Mouse (Mus musculus) forebrain, embryonic 14.5 days (tissue): ENCODE measurements around the gene Apbb2. TPM values are rescaled to one million over a fixed set of nuclear protein-coding genes. Genes with fewer than 3 reads are reported as not detected.

Experiments used
- ATAC-seq: fragments of 200-750 bp; cut with Nextera tagmentation; 2 replicates; pipeline ENCODE4 v1.8.0; 2017; ENCODE audit warnings: mild to moderate bottlenecking, moderate library complexity
- DNase-seq: peaks from one replicate; pipeline ENCODE4 v3.0.0-alpha.2; 2015; ENCODE audit warnings: low spot score
- H3K27ac ChIP-seq: fragments of 300-500 bp; sonication (generic); 2 replicates; pipeline ENCODE4 v1.5.1; 2014; ENCODE audit warnings: low read depth, mild to moderate bottlenecking, control low read depth, low read length, moderate library complexity
- H3K27me3 ChIP-seq: fragments of 300-500 bp; sonication (generic); replicated peaks from 2 replicates; pipeline ENCODE4 v1.6.1; 2014; ENCODE audit warnings: low read length, control low read depth, mixed read lengths; ENCODE audit not compliant: control insufficient read depth, insufficient read depth
- H3K36me3 ChIP-seq: fragments of 300-500 bp; sonication (generic); 2 replicates; pipeline ENCODE4 v1.6.1; 2014; ENCODE audit warnings: low read length, control low read depth; ENCODE audit not compliant: control insufficient read depth, insufficient read depth
- H3K4me1 ChIP-seq: fragments of 300-500 bp; sonication (generic); 2 replicates; pipeline ENCODE4 v1.6.1; 2014; ENCODE audit warnings: antibody characterized with exemption, low read length, control low read depth; ENCODE audit not compliant: control insufficient read depth, insufficient read depth
- H3K4me2 ChIP-seq: fragments of 300-500 bp; sonication (generic); 2 replicates; pipeline ENCODE4 v1.6.1; 2014; ENCODE audit warnings: mild to moderate bottlenecking, control low read depth, low read length
- H3K4me3 ChIP-seq: fragments of 300-500 bp; sonication (generic); 2 replicates; pipeline ENCODE4 v1.5.1; 2014; ENCODE audit warnings: low read depth, low read length, control low read depth
- H3K9ac ChIP-seq: fragments of 300-500 bp; sonication (generic); 2 replicates; pipeline ENCODE4 v1.6.1; 2014; ENCODE audit warnings: mild to moderate bottlenecking, low read length, control low read depth, moderate library complexity
- H3K9me3 ChIP-seq: fragments of 300-500 bp; sonication (generic); replicated peaks from 2 replicates; pipeline ENCODE4 v1.6.1; 2016; ENCODE audit warnings: low read length, control low read depth, mixed read lengths; ENCODE audit not compliant: control insufficient read depth
- WGBS: fragments of 180-500 bp; shearing (Covaris S2); extraction: QIAGEN DNeasy Blood & Tissue Kit; methylation state at CpG from one replicate; pipeline ENCODE4 v1.1.7; 2014; 5-methylcytosine and 5-hydroxymethylcytosine counted together
- polyA plus RNA-seq: library from polyadenylated mRNA; unstranded; fragments of >200 nt; fragmentation: Nextera tagmentation; extraction: Ambion mirVana; gene quantifications from 2 replicates; pipeline ENCODE4 v1.2.1, GENCODE M21; 2014

Apbb2 gene
- polyA plus RNA-seq, 1 experiment from 2014 or later: 60.6 TPM

DNA sequence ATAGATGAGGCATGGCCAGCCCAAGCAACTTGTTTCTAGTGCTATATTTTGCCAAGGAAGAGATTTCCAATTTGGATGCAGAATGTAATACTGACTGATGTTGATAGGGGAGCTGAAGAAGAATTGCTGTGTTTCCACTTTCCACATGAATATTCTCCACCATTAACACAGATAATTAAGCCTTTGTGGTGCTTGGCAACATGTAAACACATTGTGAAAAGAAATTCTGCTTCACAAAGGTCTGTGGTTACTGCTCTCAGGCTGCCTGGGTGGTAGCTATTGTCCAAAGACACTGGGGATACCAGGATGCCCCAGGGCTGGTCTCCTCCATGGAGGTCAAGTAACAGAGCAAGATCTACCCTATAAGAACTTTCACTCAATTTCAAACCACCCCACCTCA is 190.5 kb downstream of the Apbb2 start:
- Histone ChIP-seq H3K9me3 (no peaks in the 10 kb centered on the region), H3K4me3 (no peak overlapping the region), H3K27me3 (no peaks in the 10 kb centered on the region), H3K9ac (no peak overlapping the region), H3K4me1 (peaks cover 2% of the 10 kb centered on the region; the same call in 1 of the 2 replicates), H3K36me3 (no peaks in the 10 kb centered on the region), H3K4me2 (no peak overlapping the region), H3K27ac (no peak overlapping the region)
- DNase-seq: no peak
- no peak for ATAC-seq

- no peak overlapping the region for H3K4me2 ChIP-seq
- no peaks in the 10 kb centered on the region for H3K9me3 ChIP-seq
- 68% methylated on average over 4 of the region's 4 CpGs for WGBS
- H3K4me3 ChIP-seq: no peak overlapping the region
- H3K27me3 ChIP-seq: no peaks in the 10 kb centered on the region
- peak; percentile 18; the same call in 1 of the 2 replicates for ATAC-seq
- peaks cover 2% of the 10 kb centered on the region; the same call in 1 of the 2 replicates for H3K4me1 ChIP-seq
- no peak overlapping the region for H3K27ac ChIP-seq
- DNase-seq: peak; percentile 64
- H3K36me3 ChIP-seq: no peaks in the 10 kb centered on the region
- H3K9ac ChIP-seq: no peak overlapping the region
Observed at GRCm38 (mm10) chr5:66423909-66424308, 194.7 kb downstream of the Apbb2 start.

GRCm38 (mm10) chr5:66423466-66423865 is 195.1 kb downstream of the Apbb2 start:
- peaks cover 2% of the 10 kb centered on the region; the same call in 1 of the 2 replicates for H3K4me1 ChIP-seq
- no peak overlapping the region for H3K27ac ChIP-seq
- ATAC-seq (no peak), DNase-seq (no peak)
- WGBS: 88% methylated on average over 4 of the region's 4 CpGs
- no peaks in the 10 kb centered on the region for H3K27me3 ChIP-seq
- H3K4me3 ChIP-seq: no peak overlapping the region
- no peaks in the 10 kb centered on the region for H3K36me3 ChIP-seq
- no peak overlapping the region for H3K9ac ChIP-seq
- H3K4me2 ChIP-seq: no peak overlapping the region
- no peaks in the 10 kb centered on the region for H3K9me3 ChIP-seq

DNA sequence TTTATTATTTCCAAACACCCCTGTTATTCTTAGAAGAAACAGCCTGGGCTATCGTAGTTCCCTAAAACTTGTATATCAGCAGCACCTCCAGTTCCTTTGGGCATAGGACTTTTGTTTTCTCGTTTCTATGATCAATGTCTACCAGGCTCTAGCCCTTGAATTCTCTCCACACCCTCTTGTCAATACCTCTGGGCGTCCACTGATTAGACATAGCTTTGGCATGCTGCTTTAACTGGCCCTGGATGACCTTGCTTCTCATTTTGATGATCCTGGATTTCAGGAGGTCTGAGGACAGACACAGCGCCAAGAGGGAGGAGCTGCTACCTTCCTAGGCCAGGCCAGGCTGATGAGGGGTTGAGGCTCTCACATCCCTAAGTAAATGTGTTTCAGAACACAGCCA is 196.6 kb downstream of the Apbb2 start:
- no peak for DNase-seq
- Histone ChIP-seq H3K27ac (no peak overlapping the region), H3K4me1 (no peaks in the 10 kb centered on the region), H3K36me3 (no peaks in the 10 kb centered on the region), H3K9ac (no peak overlapping the region), H3K9me3 (no peaks in the 10 kb centered on the region), H3K4me2 (no peak overlapping the region), H3K27me3 (no peaks in the 10 kb centered on the region), H3K4me3 (no peak overlapping the region)
- 96% methylated on average over 4 of the region's 4 CpGs for WGBS
- ATAC-seq: no peak

DNA sequence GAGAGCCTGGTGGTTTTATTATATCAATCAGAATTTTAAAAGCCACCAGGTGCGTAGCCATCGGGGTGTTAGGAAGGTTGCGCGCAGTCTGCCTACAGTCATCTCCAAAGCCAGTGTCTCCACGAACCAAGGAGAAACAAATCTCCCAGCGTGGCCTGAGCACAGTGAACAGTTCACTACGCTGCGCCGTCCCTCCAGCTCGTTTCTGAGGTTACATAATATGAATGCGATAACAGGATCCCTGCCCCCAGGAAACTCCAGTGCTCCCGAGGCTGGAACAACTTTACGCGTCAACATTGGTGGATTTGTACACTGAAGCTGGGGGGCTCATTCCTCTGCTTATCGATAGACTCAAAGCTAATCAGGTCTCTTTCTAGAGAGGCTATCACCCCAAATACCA is 197.4 kb downstream of the Apbb2 start:
- Histone ChIP-seq H3K27me3 (no peaks in the 10 kb centered on the region), H3K4me2 (no peak overlapping the region), H3K4me1 (peaks cover under 1% of the 10 kb centered on the region), H3K9ac (no peak overlapping the region), H3K27ac (no peak overlapping the region), H3K9me3 (no peaks in the 10 kb centered on the region), H3K4me3 (no peak overlapping the region), H3K36me3 (no peaks in the 10 kb centered on the region)
- WGBS: 88% methylated on average over 15 of the region's 15 CpGs
- DNase-seq (no peak), ATAC-seq (no peak)

DNA sequence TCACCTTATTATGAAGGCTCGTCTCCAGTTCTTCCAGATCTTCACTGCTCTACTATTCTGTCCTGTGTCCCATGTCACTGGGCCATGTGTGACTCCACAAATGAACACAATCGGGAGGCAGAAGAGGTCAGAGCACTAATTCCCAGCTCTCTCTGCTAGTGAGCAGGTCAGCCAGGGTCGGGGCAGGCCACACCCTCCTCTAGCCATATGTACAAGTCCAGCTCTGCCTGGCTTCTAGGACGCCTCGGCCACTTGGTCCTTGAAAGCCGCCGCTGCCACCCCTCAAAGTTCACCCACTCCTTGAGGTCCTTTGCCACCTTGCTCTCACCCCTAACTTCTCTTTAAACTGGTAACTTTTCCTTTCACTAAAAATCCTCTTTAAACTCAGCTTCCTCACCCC is 198.6 kb downstream of the Apbb2 start:
- DNase-seq: no peak
- WGBS: 91% methylated on average over 7 of the region's 7 CpGs
- Histone ChIP-seq H3K27ac (no peak overlapping the region), H3K27me3 (no peaks in the 10 kb centered on the region), H3K9ac (no peak overlapping the region), H3K36me3 (no peaks in the 10 kb centered on the region), H3K4me1 (peaks cover 12% of the 10 kb centered on the region), H3K9me3 (no peaks in the 10 kb centered on the region), H3K4me3 (no peak overlapping the region), H3K4me2 (no peak overlapping the region)
- ATAC-seq: no peak

- no peak for ATAC-seq
- H3K36me3 ChIP-seq: no peaks in the 10 kb centered on the region
- no peak overlapping the region for H3K4me3 ChIP-seq
- DNase-seq: no peak
- H3K9me3 ChIP-seq: no peaks in the 10 kb centered on the region
- no peak overlapping the region for H3K27ac ChIP-seq
- no peak overlapping the region for H3K4me2 ChIP-seq
- 74% methylated on average over 8 of the region's 8 CpGs for WGBS
- peaks cover 23% of the 10 kb centered on the region for H3K4me1 ChIP-seq
- H3K27me3 ChIP-seq: no peaks in the 10 kb centered on the region
- H3K9ac ChIP-seq: no peak overlapping the region
Observed at GRCm38 (mm10) chr5:66417289-66417688, 201.3 kb downstream of the Apbb2 start.

DNA sequence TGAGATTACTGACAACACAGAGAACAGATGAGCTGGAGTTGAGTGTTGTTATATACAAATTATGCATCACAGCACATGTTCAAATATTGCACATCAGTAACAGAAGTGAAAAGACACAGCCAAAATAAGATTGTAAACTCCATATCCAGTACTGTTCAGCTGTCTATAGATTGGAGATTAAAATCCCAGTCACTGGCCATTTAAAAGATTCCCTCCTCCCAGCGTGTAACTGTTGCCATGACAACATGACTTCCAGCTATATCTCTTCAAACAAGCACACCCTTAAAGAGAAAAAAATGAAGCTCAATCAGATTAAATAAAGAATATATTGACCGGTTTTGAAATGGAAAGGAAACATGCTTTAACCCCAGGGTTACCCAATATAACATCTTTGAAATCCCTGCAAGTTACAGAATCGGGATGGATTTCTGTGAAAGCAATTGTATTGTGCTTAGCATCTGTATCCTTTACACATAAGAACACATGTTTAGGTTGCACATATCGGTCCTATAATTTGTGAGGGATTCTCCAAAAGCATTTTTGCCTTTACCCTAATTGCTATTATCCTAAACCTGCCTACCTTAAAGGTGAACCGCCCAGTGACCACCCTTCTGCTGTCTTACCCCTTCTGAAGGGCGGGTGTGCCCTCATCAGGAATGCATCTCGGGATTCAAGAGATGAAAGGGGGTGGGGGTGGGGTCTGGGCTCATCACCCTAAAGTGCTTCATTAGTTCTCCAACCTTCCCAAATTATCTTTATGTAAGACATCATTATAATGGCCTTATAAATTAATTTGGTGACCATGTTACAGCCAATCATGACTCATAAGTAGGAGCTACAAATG is 202.7 kb downstream of the Apbb2 start:
- DNase-seq: peak; percentile 79
- no peak overlapping the region for H3K4me3 ChIP-seq
- 52% methylated on average over 7 of the region's 7 CpGs for WGBS
- no peak overlapping the region for H3K4me2 ChIP-seq
- peaks cover 23% of the 10 kb centered on the region for H3K4me1 ChIP-seq
- H3K9ac ChIP-seq: no peak overlapping the region
- peak; percentile 54; the same call in 1 of the 2 replicates for ATAC-seq
- H3K9me3 ChIP-seq: no peaks in the 10 kb centered on the region
- no peaks in the 10 kb centered on the region for H3K36me3 ChIP-seq
- H3K27me3 ChIP-seq: no peaks in the 10 kb centered on the region
- peak overlapping the region; percentile 49 for H3K27ac ChIP-seq

DNA sequence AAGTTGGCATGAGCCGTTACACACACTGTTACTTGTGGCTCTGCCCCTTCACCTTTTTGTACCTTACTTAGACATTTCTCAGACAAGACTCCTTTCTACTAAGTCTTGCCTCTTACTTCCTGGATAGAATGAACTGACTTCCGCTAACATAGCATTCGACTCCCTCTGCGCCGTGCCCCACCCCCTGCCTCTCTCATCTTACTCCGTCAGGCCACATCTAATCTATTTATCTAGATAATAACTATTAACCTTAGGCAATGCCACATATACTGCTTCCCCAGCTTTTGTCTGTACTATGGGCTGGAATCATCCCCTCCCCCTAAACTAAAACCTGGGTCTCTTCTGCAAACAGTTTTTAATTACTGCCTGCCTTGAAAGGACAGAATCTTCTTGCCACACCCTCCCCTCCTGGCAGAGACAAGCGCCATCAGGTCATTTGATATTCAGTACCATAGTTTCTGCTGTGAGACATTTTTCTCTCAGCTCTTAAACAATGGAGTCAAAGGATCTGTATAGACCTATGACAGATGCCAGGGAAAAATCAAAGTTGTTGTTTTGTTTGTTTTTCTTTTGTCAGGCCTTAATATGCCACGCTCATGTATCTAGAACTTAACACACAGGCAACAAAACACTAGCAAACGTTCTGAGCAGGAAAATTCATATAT is 203.4 kb downstream of the Apbb2 start:
- peak overlapping the region; percentile 28 for H3K27ac ChIP-seq
- ATAC-seq: peak; percentile 38; the same call in 1 of the 2 replicates
- DNase-seq: no peak

More for the DNA sequence above, 203.4 kb downstream of the Apbb2 start:
- WGBS: 65% methylated on average over 9 of the region's 9 CpGs
- H3K9ac ChIP-seq: no peak overlapping the region
- H3K4me3 ChIP-seq: no peak overlapping the region
- peaks cover 23% of the 10 kb centered on the region for H3K4me1 ChIP-seq
- H3K9me3 ChIP-seq: no peaks in the 10 kb centered on the region
- no peak overlapping the region for H3K4me2 ChIP-seq
- H3K27me3 ChIP-seq: no peaks in the 10 kb centered on the region
- H3K36me3 ChIP-seq: no peaks in the 10 kb centered on the region
